Mouse (Mus musculus): Measurements from ENCODE around the gene Slc22a14. TPM values are rescaled to one million over a fixed set of nuclear protein-coding genes. Genes with fewer than 3 reads are reported as not detected.
A peak's percentile ranks its signal among the peaks of the same experiment; 100 is the strongest.
"Not testable (repeated sequence)": the region's sequence is repeated elsewhere in the genome, so short reads cannot be mapped to it uniquely, and the experiment has no call there.

Gene Slc22a14
- total RNA-seq, 2 experiments from 2014 or later, result not detected

DNA sequence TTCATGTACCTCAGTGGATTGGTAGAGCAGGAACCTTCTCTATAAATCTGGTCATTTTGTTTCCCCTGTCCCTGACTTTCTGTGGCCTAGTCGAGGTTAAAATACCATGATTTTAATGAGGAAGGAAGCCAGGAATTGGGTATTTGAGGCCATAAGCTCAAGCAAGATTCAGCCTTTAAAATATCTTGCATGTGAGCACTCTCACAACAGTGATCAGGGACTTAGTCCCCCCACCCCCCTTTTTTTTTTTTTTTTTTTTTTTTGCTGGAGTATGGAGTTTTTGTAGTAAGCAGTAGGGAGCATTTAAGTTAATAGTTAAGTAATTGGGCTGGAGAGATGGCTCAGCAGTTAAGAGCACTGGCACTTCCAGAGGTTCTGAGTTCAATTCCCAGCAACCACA is 41.2 kb downstream of the Slc22a14 start:
- DNase-seq (ENCODE audit: low spot score in 2 of 2), result no peak

DNA sequence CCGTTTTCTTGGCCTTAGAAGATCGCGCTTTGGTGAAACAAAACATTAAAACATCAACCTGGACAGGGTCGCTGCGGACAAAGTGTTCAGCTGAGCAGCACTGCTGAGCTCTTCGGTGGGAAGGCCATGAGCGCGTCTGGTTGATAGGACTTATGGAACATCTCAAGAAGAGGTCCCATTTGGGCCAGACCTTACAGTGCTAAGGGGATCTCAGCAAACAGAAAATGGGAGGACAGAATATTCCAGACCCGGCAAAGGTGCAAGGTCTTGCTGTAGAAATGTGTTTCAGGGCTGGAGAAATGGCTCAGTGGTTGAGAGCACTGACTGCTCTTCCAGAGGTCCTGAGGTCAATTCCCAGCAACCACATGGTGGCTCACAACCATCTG is 42.1 kb downstream of the Slc22a14 start:
- no peak for DNase-seq (ENCODE audit: low spot score in 2 of 2)

DNA sequence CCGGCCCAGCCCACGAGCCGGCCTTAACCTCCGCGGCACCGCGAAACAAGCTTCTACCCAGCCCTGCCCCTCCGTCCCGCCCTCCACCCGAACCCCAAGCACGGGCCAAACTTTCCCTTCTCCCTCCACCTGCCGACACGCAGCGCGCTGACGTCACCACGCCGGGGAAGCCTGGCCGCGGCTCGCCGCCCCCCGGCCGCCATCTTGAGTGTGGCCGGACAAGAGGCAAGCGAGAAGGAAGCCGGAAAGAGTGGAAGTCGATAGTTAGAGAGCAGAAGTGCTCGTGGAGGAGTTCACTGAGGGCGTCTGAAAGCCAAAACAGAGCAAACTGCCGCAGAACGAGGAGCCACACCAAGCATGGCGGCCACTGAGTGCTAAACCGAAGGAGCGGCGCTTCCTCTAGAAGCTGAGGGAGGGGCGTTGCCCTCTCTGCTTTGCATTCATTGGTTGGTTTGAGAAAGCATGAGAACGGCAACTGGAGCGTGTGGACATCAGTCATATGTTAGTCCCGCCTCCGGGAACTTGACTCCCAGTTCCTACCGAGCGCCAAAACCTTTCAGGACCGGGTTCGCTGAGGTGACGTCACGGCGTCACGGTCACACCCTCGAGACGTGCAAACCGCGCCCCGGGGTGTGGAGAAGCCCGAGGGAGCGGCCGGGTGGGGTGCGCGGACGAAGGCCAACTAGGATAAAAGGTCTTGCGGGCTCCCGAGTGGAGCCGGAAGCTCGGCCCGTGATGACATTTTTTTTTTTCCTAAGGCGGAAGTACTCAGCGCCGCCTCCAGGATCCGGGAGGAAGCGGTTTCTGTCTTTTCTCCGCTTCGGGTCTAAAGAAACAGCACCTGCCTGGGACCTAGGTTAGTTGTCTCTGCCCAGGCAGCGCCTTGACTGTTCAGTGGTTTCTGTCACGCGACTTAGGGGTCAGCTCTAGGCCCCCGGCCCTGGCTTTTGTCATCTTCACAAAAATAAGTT is 42.8 kb downstream of the Slc22a14 start, which contains the start of gene Oxsr1:
Oxsr1 (minus strand) TSS at position 139 of the 971 bp plus-strand sequence.
- DNase-seq (ENCODE audit: low spot score in 2 of 2), result peak; percentile 96 to 97

DNA sequence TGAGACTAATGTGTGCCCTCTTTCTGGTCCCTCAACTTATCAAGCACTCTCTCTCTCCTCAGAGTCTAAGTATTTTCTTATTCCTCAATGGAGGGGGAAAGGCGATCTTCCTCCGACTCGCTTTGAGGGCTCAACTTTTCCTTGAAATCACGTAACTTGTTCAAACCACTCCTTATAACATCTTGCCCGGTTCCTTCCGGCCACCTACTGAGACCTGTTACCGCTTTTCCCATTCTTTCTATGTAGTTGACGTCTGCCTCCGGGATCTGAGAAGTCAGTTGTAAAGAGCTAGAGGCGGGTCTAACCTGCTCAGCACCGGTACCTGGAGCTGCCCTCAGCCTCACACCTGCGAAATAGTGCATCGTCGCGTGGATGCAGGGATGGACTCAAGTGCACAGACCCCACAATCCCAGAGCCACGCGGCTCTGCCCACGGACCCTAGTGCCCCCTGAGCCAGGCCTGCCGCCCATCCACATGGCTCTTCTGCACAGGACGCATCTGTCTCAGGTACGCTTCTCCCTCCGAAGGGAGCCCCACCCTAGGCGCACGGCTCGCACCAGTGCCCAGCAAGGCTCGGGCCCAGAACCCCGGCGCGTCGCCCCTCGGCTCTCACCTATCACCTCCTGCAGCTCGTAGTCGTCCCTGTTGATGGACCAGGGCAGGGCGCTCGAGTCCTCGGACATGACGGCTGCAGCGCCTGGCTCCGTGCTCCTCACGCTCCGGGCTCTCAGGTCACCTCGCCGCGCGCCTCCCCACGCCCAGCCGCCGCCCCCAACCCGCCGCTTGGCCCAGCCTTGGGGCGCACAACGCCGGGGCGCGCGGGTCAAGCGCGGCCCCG is 43.7 kb downstream of the Slc22a14 start:
- DNase-seq (ENCODE audit: low spot score in 2 of 2), result no peak

DNA sequence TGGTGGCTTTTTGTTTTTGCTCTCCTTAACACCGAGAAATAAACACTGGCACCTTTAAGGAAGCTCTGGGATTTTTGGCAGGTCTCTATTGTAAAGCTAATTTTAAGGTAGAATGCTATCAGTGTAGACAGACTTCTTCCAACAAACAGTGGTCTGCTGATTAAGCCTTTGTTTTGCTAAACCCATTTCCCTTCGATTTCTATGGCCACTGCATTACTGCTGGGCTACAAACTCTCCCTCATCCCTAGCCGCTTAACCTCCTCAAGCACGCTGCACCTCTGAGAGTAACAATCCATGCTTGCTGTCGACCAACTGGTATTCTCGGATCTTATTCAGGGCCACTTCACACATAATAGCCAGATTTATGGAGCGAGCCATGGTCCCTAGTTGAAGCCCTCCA is 44.4 kb downstream of the Slc22a14 start:
- DNase-seq (ENCODE audit: low spot score in 2 of 2), result no peak

DNA sequence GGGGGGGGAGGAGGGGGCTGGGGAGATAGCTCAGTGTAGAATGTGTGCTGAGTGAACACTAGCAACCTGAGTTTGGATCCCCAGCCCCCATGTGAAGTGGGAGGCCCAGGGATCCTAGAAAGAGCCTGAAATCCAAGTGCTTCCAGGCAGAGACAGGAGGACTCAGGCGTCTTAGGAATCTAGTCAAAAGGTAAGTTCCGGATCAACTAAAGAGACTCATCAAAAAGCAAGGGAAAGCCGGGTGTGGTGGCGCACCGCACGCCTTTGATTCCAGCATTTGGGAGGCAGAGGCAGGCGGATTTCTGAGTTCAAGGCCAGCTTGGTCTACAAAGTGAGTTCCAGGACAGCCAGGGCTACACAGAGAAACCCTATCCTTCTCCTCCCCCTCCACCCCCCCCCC is 44.9 kb downstream of the Slc22a14 start:
- DNase-seq (ENCODE audit: low spot score in 2 of 2), result no peak

DNA sequence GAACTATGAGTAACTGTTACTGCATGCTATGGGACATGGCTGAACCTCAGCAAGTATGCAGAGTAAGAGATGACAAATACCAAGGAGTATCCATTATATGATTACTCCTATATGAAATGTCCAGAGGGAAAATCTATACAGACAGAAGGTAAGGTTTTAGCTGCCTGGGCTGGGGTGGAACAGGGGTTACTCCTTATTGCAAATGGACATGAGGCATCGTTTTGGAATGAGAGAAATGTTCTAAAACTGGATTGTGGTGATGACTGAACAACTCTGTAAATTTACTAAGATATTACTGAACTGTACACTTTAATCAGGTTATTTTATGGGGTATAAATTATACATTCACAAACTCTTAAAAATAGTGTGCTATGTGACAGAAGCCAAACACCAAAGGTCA is 46.5 kb downstream of the Slc22a14 start:
- DNase-seq (ENCODE audit: low spot score in 2 of 2), result no peak

DNA sequence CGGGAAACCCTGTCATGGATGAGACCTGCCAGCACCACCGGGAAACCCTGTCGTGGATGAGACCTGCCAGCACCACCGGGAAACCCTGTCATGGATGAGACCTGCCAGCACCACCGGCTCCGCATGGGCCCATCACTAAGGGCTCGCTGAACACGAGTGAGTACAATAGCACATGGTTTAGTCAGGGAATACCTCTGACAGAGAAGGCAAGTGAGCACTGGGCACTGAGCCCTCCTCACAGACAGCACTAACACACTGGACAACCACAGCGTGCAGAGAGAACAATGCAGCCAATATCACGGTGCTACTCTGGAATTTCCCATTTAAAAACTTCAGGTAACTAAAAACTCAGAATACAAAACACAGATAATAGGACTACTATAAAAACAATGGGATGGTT is 52.3 kb downstream of the Slc22a14 start:
- DNase-seq (ENCODE audit: low spot score in 2 of 2), result no peak

DNA sequence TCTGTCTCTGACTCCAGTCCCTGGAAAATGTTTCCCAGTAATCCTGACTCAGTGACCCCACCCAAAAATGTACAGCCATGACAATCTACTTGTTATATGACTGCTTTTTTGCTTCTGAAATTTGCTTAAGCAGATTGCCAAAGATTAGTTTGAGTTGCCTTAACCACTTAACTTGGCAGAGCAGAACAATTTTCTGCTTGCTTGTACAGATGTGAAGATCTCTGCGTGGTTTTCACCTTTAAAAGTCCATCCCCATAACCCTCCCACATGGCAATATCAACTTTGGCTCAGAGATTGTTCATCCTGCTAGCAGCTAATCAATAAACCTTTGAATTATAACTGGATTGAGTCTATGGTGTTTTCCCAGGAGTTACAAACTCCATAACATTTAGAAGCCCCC is 56.3 kb downstream of the Slc22a14 start:
- no peak for DNase-seq (ENCODE audit: low spot score in 2 of 2)

DNA sequence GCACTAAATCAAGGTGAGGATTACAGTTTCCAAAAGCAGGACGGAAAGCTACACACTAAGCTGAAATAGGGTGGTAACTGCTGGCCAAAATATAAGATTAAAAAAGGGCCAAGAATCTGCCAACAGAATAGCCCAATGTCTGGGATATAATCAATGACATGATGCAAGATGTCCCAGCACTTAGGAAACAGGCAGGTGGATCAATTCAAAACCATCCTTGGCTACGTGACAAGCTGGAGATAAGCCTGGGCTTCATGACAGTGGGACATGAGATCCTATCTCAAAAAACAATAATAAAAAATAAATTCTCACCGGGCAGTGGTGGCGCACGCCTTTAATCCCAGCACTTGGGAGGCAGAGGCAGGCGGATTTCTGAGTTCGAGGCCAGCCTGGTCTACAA is 59.5 kb downstream of the Slc22a14 start:
- DNase-seq (ENCODE audit: low spot score in 2 of 2), result no peak

DNA sequence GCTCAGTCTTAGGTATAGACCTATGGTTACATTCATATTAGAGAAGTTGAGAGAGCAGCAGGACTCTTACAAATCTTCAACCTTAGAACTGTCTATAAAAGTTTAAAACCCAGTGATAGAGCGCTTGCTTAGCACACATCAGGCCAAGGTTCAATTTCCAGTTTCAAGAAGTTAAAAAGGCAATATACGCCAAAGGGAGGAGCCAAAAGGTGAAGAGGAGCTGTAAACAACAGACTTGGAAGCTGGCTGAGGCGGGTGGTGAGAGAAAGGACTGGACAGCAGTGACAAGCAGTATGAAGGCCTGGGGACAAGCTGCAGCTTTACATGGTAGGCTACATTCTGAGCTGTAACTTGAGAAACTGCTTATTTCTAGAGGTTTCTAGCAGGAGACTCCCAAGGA is 66.8 kb downstream of the Slc22a14 start:
- no peak for DNase-seq (ENCODE audit: low spot score in 2 of 2)

DNA sequence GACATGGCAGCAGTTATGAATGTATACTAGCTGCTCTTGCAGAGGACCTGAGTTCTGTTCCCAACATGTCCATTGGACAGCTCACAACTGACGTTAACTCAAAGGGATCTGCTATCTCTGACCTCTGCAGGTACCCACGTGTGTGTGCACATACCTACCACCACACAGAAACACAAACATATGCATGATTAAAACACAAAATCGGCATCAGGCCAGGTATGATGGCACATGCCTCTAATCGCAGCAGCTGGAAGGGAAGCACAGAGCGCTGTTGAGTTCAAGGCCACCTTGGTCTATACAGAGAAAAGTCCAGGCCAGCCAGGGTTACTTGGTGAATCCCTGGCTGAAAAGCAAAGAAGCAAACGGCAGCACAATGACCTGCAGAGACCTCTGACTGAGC is 67.7 kb downstream of the Slc22a14 start:
- no peak for DNase-seq (ENCODE audit: low spot score in 2 of 2)

DNA sequence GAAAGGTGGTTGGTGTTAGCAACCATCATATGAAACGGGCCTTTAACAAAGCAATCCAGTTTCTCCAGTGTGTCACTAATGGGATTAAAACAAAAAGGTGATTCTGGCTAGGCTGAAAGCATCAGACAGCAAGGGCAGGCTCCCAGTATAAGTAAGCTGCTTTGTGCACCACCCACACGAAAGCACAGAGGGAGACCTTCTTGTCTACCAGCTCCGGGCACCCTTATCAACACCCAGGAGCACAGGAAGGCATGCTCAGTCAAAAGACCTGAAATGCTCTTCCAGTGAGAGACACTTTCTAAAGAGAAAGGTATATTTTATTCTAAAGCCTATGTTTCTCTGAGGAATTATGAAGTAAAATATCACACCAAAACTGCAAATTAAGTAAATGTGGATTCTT is 74.6 kb downstream of the Slc22a14 start:
- DNase-seq (ENCODE audit: low spot score in 2 of 2), result no peak

DNA sequence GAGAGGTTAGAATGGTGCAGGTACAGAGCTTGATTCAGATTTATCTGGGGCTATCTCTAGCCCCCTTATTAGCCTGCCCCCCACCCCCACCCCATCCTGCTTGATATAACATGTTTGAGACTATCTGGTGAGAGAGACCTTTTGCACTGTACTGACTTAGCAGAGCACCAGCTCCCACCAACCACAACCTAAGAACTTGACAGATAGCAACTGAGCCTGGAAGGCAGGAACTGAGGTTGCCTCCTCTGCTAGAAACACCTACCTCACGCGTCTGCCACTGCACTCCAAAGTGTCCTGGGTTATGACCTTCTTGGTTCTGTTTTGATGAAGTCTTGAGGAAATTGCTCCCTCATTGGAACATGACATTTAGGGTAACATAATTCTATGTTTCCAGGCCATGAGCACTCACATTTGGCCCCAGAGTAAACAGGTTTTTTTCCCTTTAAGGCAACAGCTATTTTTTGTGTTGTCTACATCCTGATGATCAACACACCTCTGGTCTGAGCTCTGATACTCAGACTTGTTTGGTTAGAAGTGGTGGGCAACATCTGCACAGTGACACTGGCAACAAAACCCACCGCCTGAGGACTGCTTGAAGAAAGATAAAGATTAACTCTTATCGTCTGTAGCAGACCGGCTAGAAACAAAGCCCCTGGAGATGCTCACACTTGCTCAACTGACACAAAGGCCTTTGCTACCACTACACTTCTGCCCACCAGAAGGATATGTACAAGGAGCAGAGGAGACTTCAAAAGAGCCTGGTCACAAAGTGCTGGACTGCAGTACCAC is 84.3 kb downstream of the Slc22a14 start:
- no peak for DNase-seq (ENCODE audit: low spot score in 2 of 2)

DNA sequence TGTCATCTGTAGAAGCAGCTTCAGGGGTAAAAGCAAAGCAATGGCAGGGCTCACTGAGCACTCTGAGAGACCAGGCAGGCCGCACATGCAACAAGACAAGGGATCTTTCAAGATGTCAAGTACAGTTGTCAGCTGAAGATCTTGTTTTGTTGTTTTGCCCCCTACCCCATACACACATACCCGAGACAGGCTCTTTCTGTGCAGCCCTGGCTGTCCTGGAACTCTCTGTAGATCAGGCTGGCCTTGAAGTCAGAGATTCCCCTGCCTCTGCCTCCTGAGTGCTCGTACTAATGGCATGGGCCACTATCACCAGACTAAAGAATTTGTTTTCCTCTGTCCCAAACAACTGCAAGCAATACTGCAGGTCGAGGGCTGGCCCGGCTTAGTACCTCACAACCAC is 87.3 kb downstream of the Slc22a14 start:
- DNase-seq (ENCODE audit: low spot score in 2 of 2), result no peak

DNA sequence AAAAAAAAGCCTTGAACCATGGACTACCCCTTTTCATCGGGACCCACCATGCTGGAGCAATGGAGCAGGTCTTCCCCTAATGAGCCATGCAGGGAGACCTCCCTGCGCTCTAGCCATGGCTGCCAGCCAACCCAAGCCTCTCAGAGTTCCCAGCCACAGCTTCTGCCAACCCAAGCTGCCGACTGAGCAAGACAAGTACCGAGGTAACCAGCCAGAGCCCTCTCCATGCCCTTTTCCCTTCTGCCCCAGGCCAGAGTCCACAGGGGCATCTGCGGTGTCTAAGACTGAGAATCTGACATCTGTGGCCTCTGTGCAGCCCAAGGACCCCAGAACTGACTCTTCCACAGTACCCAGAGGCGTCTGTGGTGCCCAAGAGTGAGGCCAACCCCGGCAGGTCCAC is 89.0 kb downstream of the Slc22a14 start:
- peak in 1 of 2 experiments; percentile 29 for DNase-seq (ENCODE audit: low spot score in 2 of 2)

DNA sequence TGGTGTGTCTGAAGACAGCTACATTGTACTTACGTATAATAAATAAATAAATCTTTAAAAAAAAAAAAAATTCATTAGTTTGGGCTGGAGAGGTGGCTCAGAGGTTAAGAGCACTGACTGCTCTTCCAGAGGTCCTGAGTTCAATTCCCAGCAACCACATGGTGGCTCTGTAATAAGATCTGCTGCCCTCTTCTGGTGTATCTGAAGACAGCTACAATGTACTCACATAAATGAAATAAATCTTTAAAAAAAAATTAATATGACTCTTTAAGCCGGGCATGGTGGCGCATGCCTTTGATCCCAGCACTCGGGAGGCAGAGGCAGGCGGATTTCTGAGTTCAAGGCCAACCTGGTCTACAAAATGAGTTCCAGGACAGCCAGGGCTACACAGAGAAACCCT is 90.5 kb downstream of the Slc22a14 start:
- not testable (repeated sequence) for DNase-seq (ENCODE audit: low spot score in 2 of 2)

DNA sequence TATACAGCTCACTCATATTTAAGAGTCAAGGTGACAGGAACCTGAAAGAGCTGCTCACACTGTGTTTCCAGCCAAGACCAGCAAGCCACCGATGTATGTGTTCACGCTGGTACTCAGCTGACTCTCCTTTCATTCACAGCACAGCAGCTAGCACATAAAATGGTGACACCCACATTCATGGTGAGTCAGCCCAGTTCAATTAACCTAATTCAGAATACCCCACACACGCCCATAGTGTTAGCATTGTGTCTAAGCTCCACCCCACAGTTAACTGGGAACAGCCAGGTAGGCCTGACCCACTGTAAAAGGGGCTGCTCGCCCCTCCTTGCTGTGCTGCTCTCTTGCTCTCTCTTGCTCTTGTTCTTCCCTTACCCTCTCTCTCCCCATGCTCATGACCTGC is 93.9 kb downstream of the Slc22a14 start:
- DNase-seq (ENCODE audit: low spot score in 2 of 2), result no peak

DNA sequence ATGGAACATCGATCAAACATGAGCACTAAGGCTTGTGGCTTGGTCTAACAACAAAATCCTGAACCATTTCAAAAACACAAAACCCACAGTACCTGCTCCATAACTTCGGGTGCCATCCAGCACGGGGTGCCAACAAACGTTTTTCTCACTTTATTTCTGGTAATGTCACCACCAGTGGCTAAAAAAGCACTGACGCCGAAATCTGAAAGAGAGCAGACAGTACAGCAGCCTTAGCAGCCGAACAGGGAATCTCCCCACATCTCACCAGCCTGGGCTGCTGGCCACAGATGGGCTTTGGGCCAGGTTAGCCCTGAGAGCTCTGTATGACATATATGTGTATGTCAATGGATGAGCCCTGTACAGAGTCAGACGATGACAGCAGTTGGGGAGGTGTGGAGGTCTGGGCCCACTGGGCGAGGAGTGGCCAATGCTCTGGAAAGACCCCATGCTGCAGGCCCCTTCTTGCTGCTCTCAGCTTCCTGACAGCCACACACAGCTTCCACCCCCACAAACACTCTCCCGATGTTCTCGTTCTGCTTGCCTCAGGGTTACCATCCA is 96.7 kb downstream of the Slc22a14 start:
- DNase-seq (ENCODE audit: low spot score in 2 of 2), result no peak

DNA sequence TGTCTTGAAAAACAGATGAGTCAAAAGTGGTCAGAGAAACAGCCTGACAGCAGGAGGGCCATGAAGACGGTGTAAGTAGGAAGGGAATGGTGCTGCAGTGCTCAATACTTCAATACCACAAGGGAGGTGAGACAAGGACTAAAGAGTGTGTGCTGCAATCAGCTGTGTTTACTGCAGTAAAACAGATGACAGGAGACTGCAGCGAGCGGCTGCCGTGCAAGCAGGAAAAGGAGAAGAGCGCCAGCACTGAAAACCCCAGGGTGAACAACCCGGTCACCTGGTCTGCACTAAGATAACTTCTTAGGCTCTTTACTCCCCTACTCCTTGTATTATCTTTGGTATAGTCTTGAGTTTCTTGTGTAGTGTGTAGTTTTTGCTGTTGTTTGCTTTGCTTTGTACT is 97.2 kb downstream of the Slc22a14 start:
- no peak for DNase-seq (ENCODE audit: low spot score in 2 of 2)

DNA sequence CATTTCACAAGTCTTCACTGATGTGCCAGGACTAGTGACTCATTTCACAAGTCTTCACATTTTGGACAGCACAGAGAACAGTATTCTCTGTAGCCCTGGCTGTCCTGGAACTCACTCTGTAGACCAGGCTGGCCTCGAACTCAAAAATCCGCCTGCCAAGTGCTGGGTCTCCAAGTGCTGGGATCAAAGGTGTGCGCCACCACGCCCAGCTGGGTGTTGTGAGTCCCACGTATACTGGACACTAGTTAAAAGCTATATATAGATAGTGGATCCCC is 99.3 kb downstream of the Slc22a14 start:
- not testable (repeated sequence) for DNase-seq (ENCODE audit: low spot score in 2 of 2)

All from adrenal gland, adult 18-20 months (tissue).